Mouse (Mus musculus): ENCODE measurements around the gene Ccdc126.

DNA sequence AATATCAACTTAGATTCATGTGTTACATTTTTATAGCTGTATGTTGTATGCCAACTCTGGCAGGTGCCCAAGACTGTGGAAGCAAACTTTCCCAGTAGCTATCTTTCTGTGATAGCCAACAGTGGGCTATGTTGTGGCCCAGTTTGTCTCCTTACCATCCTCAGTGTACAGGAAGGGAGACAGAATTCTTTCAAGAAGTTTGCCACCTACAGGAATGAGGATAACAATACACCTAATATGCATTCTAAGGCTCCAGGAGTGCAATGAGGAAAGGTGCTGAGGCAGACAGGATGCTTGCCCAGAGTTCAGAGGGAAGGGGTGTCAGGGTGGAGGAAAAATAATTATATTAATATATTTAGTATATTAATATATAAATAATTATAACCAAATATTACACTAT lies 41.3 kb downstream of the Ccdc126 start:
- TF ChIP-seq POLR2A (IDR thresholded peaks at IDR 0.05; ENCODE audit: control insufficient read depth, low read depth, low read length) (no peak), CTCF (IDR thresholded peaks at IDR 0.05; ENCODE audit: control insufficient read depth, insufficient read depth, insufficient replicate concordance, low read depth, low read length) (no peak)

Data from testis, adult 2 months (tissue).